Comparison of ENCODE assay signal across 12 mouse cellular contexts in genomic region chr11:119565684-119566083, GRCm38 (mm10). TPM values are rescaled to one million over a fixed set of nuclear protein-coding genes. Genes with fewer than 3 reads are reported as not detected.
DNase-seq lines count a peak whose midpoint lies in the region; ATAC-seq lines count a peak whose summit lies in the region.
"Had no signal": no experiment of that assay in that cellular context is flagged by ENCODE, and none has a peak within 500 bp of the region (broad histone marks: within the 10 kb centered on the region; RNA-seq: fewer than 3 reads in every experiment).

No protein-coding gene starts in this region.

- no peak for DNase-seq in frontal cortex, postnatal 25 days (ENCODE audit: low spot score in 2 of 2)
- DNase-seq in layer of hippocampus, adult 18-20 months (ENCODE audit: low spot score in 2 of 2): peak; percentile 13 to 41
- no peak for DNase-seq in layer of hippocampus, adult 11-12 months (ENCODE audit: low spot score)
- DNase-seq in CD4-positive helper T cell, adult 2 months (ENCODE audit: low read depth, low spot score): peak; percentile 21
- DNase-seq in WW6 (ENCODE audit: low read depth, low spot score): peak; percentile 34
- no peak for DNase-seq in embryo, embryonic 11 days
- no peak for DNase-seq in cerebellum, postnatal 4 days (ENCODE audit: low spot score in 2 of 2)
- DNase-seq: lung, postnatal 36 days had no signal

- ATAC-seq in frontal cortex, adult (ENCODE audit: low TSS enrichment): peak; percentile 59; the same call in 1 of the 2 replicates
- ATAC-seq: activated CD4-positive, CD25-positive, alpha-beta regulatory T cell, adult 4 months; forebrain, embryonic 15.5 days; intestine, embryonic 15.5 days had no signal

RNA-seq across cellular contexts. Expression of gene Nptx1, which starts 18.1 kb away (rescaled TPM):
- total RNA-seq in layer of hippocampus, adult 18-20 months (2021): 100 to 1,000 TPM; 492 to 504 TPM

RNA-seq across cellular contexts. Expression of gene Rptor, which starts 37.0 kb away (rescaled TPM):
- total RNA-seq in layer of hippocampus, adult 18-20 months (2021): 10 to 100 TPM; 56.0 to 61.1 TPM

Comparison
In these comparisons a context has a peak if more than half of its experiments do, and no peak if none do; other contexts are left out.
1. DNase-seq: peak in layer of hippocampus, adult 18-20 months (2 of 2), CD4-positive helper T cell, adult 2 months (single experiment) and WW6 (single experiment); none in frontal cortex, postnatal 25 days (0 of 2), layer of hippocampus, adult 11-12 months (single experiment), embryo, embryonic 11 days (single experiment) and cerebellum, postnatal 4 days (0 of 2).